Mouse (Mus musculus) urinary bladder, postnatal 25 days (tissue): Measurements from ENCODE around the gene Gfm1.

Experiments
- DNase-seq: peaks from one replicate; pipeline ENCODE4 v3.0.0; 2022; ENCODE audit warnings: low spot score

Gene Gfm1

GRCm38 (mm10) chr3:67497998-67498397, 68.1 kb downstream of the Gfm1 start:
- no peak for DNase-seq

GRCm38 (mm10) chr3:67498773-67499405, 69.0 kb downstream of the Gfm1 start:
- no peak for DNase-seq

GRCm38 (mm10) chr3:67499406-67499791, 69.5 kb downstream of the Gfm1 start:
- no peak for DNase-seq

GRCm38 (mm10) chr3:67503878-67504277, 74.0 kb downstream of the Gfm1 start:
- DNase-seq: no peak

- no peak for DNase-seq
Observed at GRCm38 (mm10) chr3:67505286-67505685, 75.4 kb downstream of the Gfm1 start.

GRCm38 (mm10) chr3:67508216-67508892, 78.5 kb downstream of the Gfm1 start:
- DNase-seq: no peak

GRCm38 (mm10) chr3:67512807-67513206, 82.9 kb downstream of the Gfm1 start:
- DNase-seq: peak; percentile 68

- DNase-seq: peak; percentile 13
Observed at GRCm38 (mm10) chr3:67514801-67515273, 84.9 kb downstream of the Gfm1 start.

GRCm38 (mm10) chr3:67515274-67515801, 85.4 kb downstream of the Gfm1 start, which contains the start of gene Rarres1:
Gene Rarres1, minus strand, starts transcription at chr3:67515523.
- DNase-seq: peak; percentile 6

- DNase-seq: no peak
Observed at GRCm38 (mm10) chr3:67520568-67521143, 90.8 kb downstream of the Gfm1 start.

GRCm38 (mm10) chr3:67522709-67523108, 92.8 kb downstream of the Gfm1 start:
- DNase-seq: no peak

- no peak for DNase-seq
Observed at GRCm38 (mm10) chr3:67524768-67525167, 94.9 kb downstream of the Gfm1 start.
